Mouse (Mus musculus) left cerebral cortex, postnatal 36 days (tissue): Measurements from ENCODE around the gene Gm28553. TPM values are rescaled to one million over a fixed set of nuclear protein-coding genes. Genes with fewer than 3 reads are reported as not detected.
"Not testable (repeated sequence)": the region's sequence is repeated elsewhere in the genome, so short reads cannot be mapped to it uniquely, and the experiment has no call there.

Source experiments
- DNase-seq, 2 experiments: peaks; one replicate each; pipeline ENCODE4 v3.0.0; 2021 to 2022; ENCODE audit warnings: low spot score in 2 of 2, mixed read lengths in 1 of 2
- intact Hi-C: fragments of 180-260 bp; cut with DNase I; formaldehyde crosslinking; loops from one replicate; pipeline ENCODE4 v1.15.1; 2025
- total RNA-seq, 2 experiments: library from RNA; stranded (reverse); gene quantifications; 2 replicates each; pipeline ENCODE4 v1.2.3; 2021

Gene Gm28553
- total RNA-seq, result not detected

DNA sequence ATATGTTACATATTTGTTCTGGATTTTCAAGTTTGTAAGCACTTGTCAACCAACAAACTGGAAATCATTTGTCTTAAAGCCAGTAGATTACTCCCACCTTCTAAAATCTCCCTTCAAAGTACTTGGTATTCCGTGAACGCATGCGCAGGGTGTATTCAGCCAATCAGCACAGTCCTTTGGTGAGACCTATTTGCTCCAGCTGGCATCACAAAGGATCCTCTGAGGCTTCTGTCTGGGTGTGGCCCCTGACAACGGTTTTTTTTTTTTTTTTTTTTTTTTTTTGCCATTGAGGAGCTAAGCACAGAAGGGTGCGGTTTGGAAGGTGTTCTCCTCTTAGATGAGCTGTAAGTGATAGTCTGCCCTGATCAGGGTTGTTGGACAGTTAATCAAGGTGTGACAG is at the start of gene Gm28553:
Gene Gm28553, plus strand, starts transcription at position 301 of the 400 bp plus-strand sequence.
- intact Hi-C loops, DNase-seq: not testable (repeated sequence)
